Mouse (Mus musculus) midbrain, embryonic 13.5 days (tissue): ENCODE measurements around the gene Pam. TPM values are rescaled to one million over a fixed set of nuclear protein-coding genes. Genes with fewer than 3 reads are reported as not detected.

Experiments used
- ATAC-seq: fragments of 200-750 bp; cut with Nextera tagmentation; 2 replicates; pipeline ENCODE4 v1.8.0; 2017; ENCODE audit warnings: mild to moderate bottlenecking, moderate TSS enrichment, moderate library complexity
- H3K27ac ChIP-seq: fragments of 300-500 bp; sonication (generic); 2 replicates; pipeline ENCODE4 v1.5.1; 2015; ENCODE audit warnings: inconsistent platforms, mild to moderate bottlenecking, moderate library complexity
- H3K27me3 ChIP-seq: fragments of 300-500 bp; sonication (generic); 2 replicates; pipeline ENCODE4 v1.6.1; 2015; ENCODE audit warnings: mild to moderate bottlenecking, inconsistent platforms
- H3K36me3 ChIP-seq: fragments of 300-500 bp; sonication (generic); 2 replicates; pipeline ENCODE4 v1.6.1; 2015; ENCODE audit warnings: mild to moderate bottlenecking, inconsistent platforms
- H3K4me1 ChIP-seq: fragments of 300-500 bp; sonication (generic); replicated peaks from 2 replicates; pipeline ENCODE4 v1.6.1; 2015; ENCODE audit warnings: inconsistent platforms
- H3K4me2 ChIP-seq: fragments of 300-500 bp; sonication (generic); replicated peaks from 2 replicates; pipeline ENCODE4 v1.6.1; 2015; ENCODE audit warnings: moderate library complexity, mild to moderate bottlenecking, inconsistent platforms
- H3K4me3 ChIP-seq: fragments of 300-500 bp; sonication (generic); replicated peaks from 2 replicates; pipeline ENCODE4 v1.5.1; 2015; ENCODE audit warnings: mild to moderate bottlenecking, inconsistent platforms
- H3K9ac ChIP-seq: fragments of 300-500 bp; sonication (generic); replicated peaks from 2 replicates; pipeline ENCODE4 v1.6.1; 2015; ENCODE audit warnings: mild to moderate bottlenecking, inconsistent platforms
- H3K9me3 ChIP-seq: fragments of 300-500 bp; sonication (generic); 2 replicates; pipeline ENCODE4 v1.6.1; 2016; ENCODE audit warnings: mild to moderate bottlenecking, inconsistent platforms
- WGBS: fragments of 180-500 bp; shearing (Covaris S2); methylation state at CpG from one replicate; pipeline ENCODE4 v1.1.7; 2015; 5-methylcytosine and 5-hydroxymethylcytosine counted together
- polyA plus RNA-seq: library from polyadenylated mRNA; unstranded; fragments of >200 nt; fragmentation: Nextera tagmentation; extraction: Ambion mirVana; gene quantifications from 2 replicates; pipeline ENCODE4 v1.2.1, GENCODE M21; 2015

Pam gene
- polyA plus RNA-seq, 1 experiment from 2014 or later, result 37.6 TPM

GRCm38 (mm10) chr1:97877037-97877436, 218.4 kb downstream of the Pam start:
- Histone ChIP-seq H3K9ac (no peak overlapping the region), H3K36me3 (no peaks in the 10 kb centered on the region), H3K4me2 (no peak overlapping the region), H3K9me3 (no peaks in the 10 kb centered on the region), H3K4me3 (no peak overlapping the region), H3K27ac (no peak overlapping the region), H3K4me1 (no peaks in the 10 kb centered on the region), H3K27me3 (no peaks in the 10 kb centered on the region)
- no peak for ATAC-seq

GRCm38 (mm10) chr1:97873490-97874054, 221.9 kb downstream of the Pam start:
- no peak for ATAC-seq
- 97% methylated on average over 2 of the region's 2 CpGs for WGBS
- no peak overlapping the region for H3K27ac ChIP-seq

GRCm38 (mm10) chr1:97872493-97872892, 223.0 kb downstream of the Pam start:
- Histone ChIP-seq H3K9me3 (no peaks in the 10 kb centered on the region), H3K4me3 (no peak overlapping the region), H3K36me3 (no peaks in the 10 kb centered on the region), H3K27me3 (no peaks in the 10 kb centered on the region), H3K4me2 (no peak overlapping the region), H3K4me1 (no peaks in the 10 kb centered on the region), H3K27ac (no peak overlapping the region), H3K9ac (no peak overlapping the region)
- WGBS, result 51% methylated on average over 5 of the region's 5 CpGs
- ATAC-seq, result 0 out of 2 replicates have a peak, but pooled peaks have one; percentile 48

More at GRCm38 (mm10) chr1:97873490-97874054, 221.9 kb downstream of the Pam start:
- H3K4me3 ChIP-seq, result no peak overlapping the region
- H3K4me2 ChIP-seq, result no peak overlapping the region
- no peak overlapping the region for H3K9ac ChIP-seq
- no peaks in the 10 kb centered on the region for H3K27me3 ChIP-seq
- no peaks in the 10 kb centered on the region for H3K9me3 ChIP-seq
- H3K4me1 ChIP-seq, result no peaks in the 10 kb centered on the region
- H3K36me3 ChIP-seq, result no peaks in the 10 kb centered on the region

GRCm38 (mm10) chr1:97872072-97872471, 223.4 kb downstream of the Pam start:
- no peak overlapping the region for H3K9ac ChIP-seq
- H3K9me3 ChIP-seq, result no peaks in the 10 kb centered on the region
- H3K36me3 ChIP-seq, result no peaks in the 10 kb centered on the region
- no peaks in the 10 kb centered on the region for H3K27me3 ChIP-seq
- no peak overlapping the region for H3K27ac ChIP-seq
- H3K4me3 ChIP-seq, result no peak overlapping the region
- no peaks in the 10 kb centered on the region for H3K4me1 ChIP-seq
- H3K4me2 ChIP-seq, result no peak overlapping the region
- WGBS, result 76% methylated on average over 2 of the region's 2 CpGs
- ATAC-seq, result no peak

- Histone ChIP-seq H3K9ac (no peak overlapping the region), H3K4me2 (no peak overlapping the region), H3K27ac (peak overlapping the region; percentile 20), H3K27me3 (no peaks in the 10 kb centered on the region), H3K4me1 (peaks cover 18% of the 10 kb centered on the region), H3K9me3 (no peaks in the 10 kb centered on the region), H3K4me3 (no peak overlapping the region), H3K36me3 (no peaks in the 10 kb centered on the region)
- WGBS, result 91% methylated on average over 7 of the region's 7 CpGs
- no peak for ATAC-seq
Measured at GRCm38 (mm10) chr1:97864135-97864534, 231.3 kb downstream of the Pam start.

- no peak overlapping the region for H3K9ac ChIP-seq
- 18% methylated on average over 9 of the region's 9 CpGs for WGBS
- H3K27ac ChIP-seq, result peak overlapping the region; percentile 75
- no peaks in the 10 kb centered on the region for H3K36me3 ChIP-seq
- peak overlapping the region; percentile 22 for H3K4me2 ChIP-seq
- no peaks in the 10 kb centered on the region for H3K9me3 ChIP-seq
- peak; percentile 94 for ATAC-seq
- H3K4me3 ChIP-seq, result no peak overlapping the region
- H3K4me1 ChIP-seq, result peaks cover 18% of the 10 kb centered on the region
- H3K27me3 ChIP-seq, result no peaks in the 10 kb centered on the region
Measured at GRCm38 (mm10) chr1:97863140-97863539, 232.3 kb downstream of the Pam start.

GRCm38 (mm10) chr1:97862734-97863133, 232.7 kb downstream of the Pam start:
- H3K4me1 ChIP-seq, result peaks cover 18% of the 10 kb centered on the region
- 70% methylated on average over 5 of the region's 5 CpGs for WGBS
- no peak overlapping the region for H3K9ac ChIP-seq
- H3K9me3 ChIP-seq, result no peaks in the 10 kb centered on the region
- ATAC-seq, result peak; percentile 81
- peak overlapping the region; percentile 75 for H3K27ac ChIP-seq
- H3K4me3 ChIP-seq, result no peak overlapping the region
- no peaks in the 10 kb centered on the region for H3K36me3 ChIP-seq
- H3K4me2 ChIP-seq, result peak overlapping the region; percentile 22; the same call in 1 of the 2 replicates
- H3K27me3 ChIP-seq, result no peaks in the 10 kb centered on the region

GRCm38 (mm10) chr1:97854256-97854655, 241.2 kb downstream of the Pam start:
- no peaks in the 10 kb centered on the region for H3K27me3 ChIP-seq
- no peak overlapping the region for H3K9ac ChIP-seq
- peaks cover under 1% of the 10 kb centered on the region; the same call in 1 of the 2 replicates for H3K4me1 ChIP-seq
- no peaks in the 10 kb centered on the region for H3K9me3 ChIP-seq
- 70% methylated on average over 3 of the region's 3 CpGs for WGBS
- H3K4me3 ChIP-seq, result no peak overlapping the region
- no peak overlapping the region for H3K4me2 ChIP-seq
- no peak for ATAC-seq
- H3K27ac ChIP-seq, result no peak overlapping the region
- no peaks in the 10 kb centered on the region for H3K36me3 ChIP-seq

GRCm38 (mm10) chr1:97851601-97852175, 243.8 kb downstream of the Pam start:
- Histone ChIP-seq H3K9ac (no peak overlapping the region), H3K9me3 (no peaks in the 10 kb centered on the region), H3K4me3 (no peak overlapping the region), H3K4me1 (peaks cover 14% of the 10 kb centered on the region), H3K36me3 (no peaks in the 10 kb centered on the region), H3K27ac (no peak overlapping the region), H3K27me3 (no peaks in the 10 kb centered on the region), H3K4me2 (no peak overlapping the region)
- ATAC-seq, result no peak
- 92% methylated on average over 13 of the region's 13 CpGs for WGBS

GRCm38 (mm10) chr1:97848601-97849241, 246.7 kb downstream of the Pam start:
- Histone ChIP-seq H3K9ac (no peak overlapping the region), H3K36me3 (no peaks in the 10 kb centered on the region), H3K27ac (no peak overlapping the region), H3K4me2 (peak overlapping the region; percentile 13), H3K4me1 (peaks cover 14% of the 10 kb centered on the region), H3K4me3 (no peak overlapping the region), H3K27me3 (no peaks in the 10 kb centered on the region), H3K9me3 (no peaks in the 10 kb centered on the region)
- ATAC-seq, result peak; percentile 90
- 12% methylated on average over 14 of the region's 14 CpGs for WGBS

GRCm38 (mm10) chr1:97843220-97843992, 252.0 kb downstream of the Pam start:
- H3K27ac ChIP-seq, result no peak overlapping the region
- H3K36me3 ChIP-seq, result no peaks in the 10 kb centered on the region
- H3K4me3 ChIP-seq, result no peak overlapping the region
- no peaks in the 10 kb centered on the region for H3K27me3 ChIP-seq
- no peaks in the 10 kb centered on the region for H3K9me3 ChIP-seq
- H3K4me2 ChIP-seq, result no peak overlapping the region
- peaks cover 5% of the 10 kb centered on the region for H3K4me1 ChIP-seq
- H3K9ac ChIP-seq, result no peak overlapping the region
- ATAC-seq, result no peak

GRCm38 (mm10) chr1:97834354-97834822, 261.1 kb downstream of the Pam start:
- H3K4me2 ChIP-seq, result no peak overlapping the region
- ATAC-seq, result no peak
- no peak overlapping the region for H3K27ac ChIP-seq
- H3K9me3 ChIP-seq, result no peaks in the 10 kb centered on the region
- H3K36me3 ChIP-seq, result peaks cover 18% of the 10 kb centered on the region
- no peaks in the 10 kb centered on the region for H3K4me1 ChIP-seq
- no peak overlapping the region for H3K9ac ChIP-seq
- no peak overlapping the region for H3K4me3 ChIP-seq
- no peaks in the 10 kb centered on the region for H3K27me3 ChIP-seq
- 88% methylated on average over 5 of the region's 5 CpGs for WGBS
